Mouse (Mus musculus): Measurements from ENCODE around the gene Rassf5. TPM values are rescaled to one million over a fixed set of nuclear protein-coding genes. Genes with fewer than 3 reads are reported as not detected.
"Not testable (repeated sequence)": the region's sequence is repeated elsewhere in the genome, so short reads cannot be mapped to it uniquely, and the experiment has no call there.

Rassf5 gene
- polyA plus RNA-seq, 1 experiment from 2014 or later = 1.00 TPM

DNA sequence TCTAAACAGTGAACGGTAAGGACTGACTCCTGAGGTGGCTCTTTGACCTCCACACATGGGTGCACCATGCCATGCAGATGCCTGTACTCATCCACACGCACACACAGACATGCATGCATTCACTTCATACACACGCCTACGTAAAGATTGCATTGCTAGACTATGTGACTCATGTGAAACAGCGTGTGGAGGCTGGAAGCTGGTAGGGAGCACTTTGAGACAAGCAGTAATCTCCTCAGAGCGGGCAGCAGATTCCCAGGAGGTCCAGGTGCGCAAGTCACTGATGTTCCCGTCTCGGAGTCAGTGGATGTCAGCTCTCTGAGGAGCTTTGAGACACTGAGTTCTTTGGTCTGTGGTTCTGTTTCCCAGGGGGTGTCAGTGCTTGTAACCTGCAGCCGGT, 77.4 kb downstream of the Rassf5 start:
- no peak overlapping the region for H3K4me2 ChIP-seq
- H3K27ac ChIP-seq (ENCODE audit: low read depth, low read length) = no peak overlapping the region
- H3K4me1 ChIP-seq (ENCODE audit: control insufficient read depth, insufficient read depth, low read length) = no peaks in the 10 kb centered on the region
- no peak overlapping the region for H3K4me3 ChIP-seq (ENCODE audit: low read depth, low read length)
- no peaks in the 10 kb centered on the region for H3K27me3 ChIP-seq (ENCODE audit: control insufficient read depth, insufficient read depth, low read length)
- H3K9ac ChIP-seq (ENCODE audit: low read length) = no peak overlapping the region
- H3K9me3 ChIP-seq (ENCODE audit: control insufficient read depth, low read length) = no peaks in the 10 kb centered on the region
- ATAC-seq (ENCODE audit: low FRiP score) (no peak), DNase-seq (ENCODE audit: low spot score, missing footprints) (no peak)
- peaks cover 28% of the 10 kb centered on the region for H3K36me3 ChIP-seq (ENCODE audit: control insufficient read depth, insufficient read depth, low read length)
- 95% methylated on average over 10 of the region's 10 CpGs for WGBS

DNA sequence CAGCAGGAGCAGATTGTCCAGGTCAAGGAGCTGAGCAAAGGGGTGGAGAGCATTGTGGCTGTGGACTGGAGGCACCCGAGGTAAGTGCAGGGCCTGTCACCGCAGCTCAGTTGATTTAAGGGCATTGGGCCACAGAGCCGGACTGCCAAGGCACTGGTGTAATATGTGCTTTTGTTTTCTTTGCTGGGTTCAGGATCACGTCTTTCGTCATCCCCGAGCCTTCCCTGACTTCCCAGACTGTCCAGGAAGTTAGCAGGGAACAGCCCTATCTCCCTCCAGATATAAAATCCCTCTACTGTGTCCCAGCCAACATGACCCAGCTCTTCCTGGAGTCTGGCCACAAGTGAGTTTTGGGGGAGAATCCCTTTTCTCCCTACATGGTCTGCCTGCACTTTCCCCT, 80.6 kb downstream of the Rassf5 start:
- WGBS = 91% methylated on average over 6 of the region's 6 CpGs
- H3K9ac ChIP-seq (ENCODE audit: low read length) = no peak overlapping the region
- ATAC-seq (ENCODE audit: low FRiP score) (no peak), DNase-seq (ENCODE audit: low spot score, missing footprints) (no peak)
- no peaks in the 10 kb centered on the region for H3K4me1 ChIP-seq (ENCODE audit: control insufficient read depth, insufficient read depth, low read length)
- no peaks in the 10 kb centered on the region for H3K27me3 ChIP-seq (ENCODE audit: control insufficient read depth, insufficient read depth, low read length)
- no peak overlapping the region for H3K4me3 ChIP-seq (ENCODE audit: low read depth, low read length)
- peaks cover 29% of the 10 kb centered on the region for H3K36me3 ChIP-seq (ENCODE audit: control insufficient read depth, insufficient read depth, low read length)
- H3K4me2 ChIP-seq = no peak overlapping the region
- H3K27ac ChIP-seq (ENCODE audit: low read depth, low read length) = no peak overlapping the region
- H3K9me3 ChIP-seq (ENCODE audit: control insufficient read depth, low read length) = no peaks in the 10 kb centered on the region

DNA sequence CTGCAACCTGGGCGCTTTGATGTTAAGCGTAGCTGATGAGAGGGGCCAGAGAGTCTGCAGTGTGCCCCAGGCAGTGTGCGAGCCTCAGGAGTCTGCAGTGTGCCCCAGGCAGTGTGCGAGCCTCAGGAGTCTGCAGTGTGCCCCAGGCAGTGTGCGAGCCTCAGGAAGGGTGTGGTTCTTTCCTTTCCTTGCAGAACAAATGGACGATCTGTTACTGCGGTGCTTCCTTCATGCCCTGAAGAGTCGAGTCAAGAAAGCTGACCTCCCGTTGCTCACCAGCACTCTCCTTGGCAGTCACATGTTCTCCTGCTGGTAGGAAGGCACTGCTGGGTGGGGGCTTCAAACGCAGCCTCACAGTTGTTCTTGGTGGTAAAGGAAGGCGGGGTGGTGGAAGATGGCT, 84.0 kb downstream of the Rassf5 start:
- no peak for ATAC-seq (ENCODE audit: low FRiP score)

DNA sequence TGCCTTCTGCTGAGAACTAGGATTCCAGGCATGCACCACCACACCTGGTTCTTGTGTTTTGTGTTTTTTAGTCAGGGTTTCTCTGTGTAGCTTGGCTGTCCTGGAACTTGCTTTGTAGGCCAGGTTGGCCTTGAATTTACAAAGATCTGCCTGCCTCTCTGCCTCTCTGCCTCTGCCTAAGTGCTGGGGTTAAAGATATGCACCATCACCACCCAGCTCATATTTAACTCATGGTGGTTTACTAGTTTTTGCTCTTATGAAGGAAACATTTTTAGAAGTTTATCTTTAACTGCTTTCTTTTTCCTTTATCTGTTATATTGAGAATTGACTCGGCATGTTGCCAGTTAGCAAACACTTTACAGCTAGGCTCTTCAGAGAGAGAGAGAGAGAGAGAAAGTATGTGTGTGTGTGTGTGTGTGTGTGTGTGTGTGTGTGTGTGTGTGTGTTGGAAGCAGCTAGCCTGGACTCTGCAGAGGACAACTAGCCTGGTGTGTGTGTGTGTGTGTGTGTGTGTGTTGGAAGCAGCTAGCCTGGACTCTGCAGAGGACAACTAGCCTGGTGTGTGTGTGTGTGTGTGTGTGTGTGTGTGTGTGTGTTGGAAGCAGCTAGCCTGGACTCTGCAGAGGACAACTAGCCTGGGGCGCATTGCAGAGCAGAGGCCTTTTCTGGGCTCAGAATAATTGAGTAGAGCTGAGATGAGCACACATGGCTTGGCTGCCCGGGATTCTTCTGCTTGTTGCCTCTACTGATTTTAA, 85.3 kb downstream of the Rassf5 start:
- H3K4me2 ChIP-seq; ATAC-seq (ENCODE audit: low FRiP score); H3K9me3 ChIP-seq (ENCODE audit: control insufficient read depth, low read length); H3K4me1 ChIP-seq (ENCODE audit: control insufficient read depth, insufficient read depth, low read length); H3K4me3 ChIP-seq (ENCODE audit: low read depth, low read length); H3K27ac ChIP-seq (ENCODE audit: low read depth, low read length); H3K9ac ChIP-seq (ENCODE audit: low read length); H3K27me3 ChIP-seq (ENCODE audit: control insufficient read depth, insufficient read depth, low read length): not testable (repeated sequence)
- peaks cover 17% of the 10 kb centered on the region for H3K36me3 ChIP-seq (ENCODE audit: control insufficient read depth, insufficient read depth, low read length)
- WGBS = 86% methylated on average over 3 of the region's 3 CpGs
- DNase-seq (ENCODE audit: low spot score, missing footprints) = peak; percentile 35

More for the DNA sequence above, 84.0 kb downstream of the Rassf5 start:
- Histone ChIP-seq H3K36me3 (ENCODE audit: control insufficient read depth, insufficient read depth, low read length) (peaks cover 20% of the 10 kb centered on the region), H3K4me2 (no peak overlapping the region), H3K27me3 (ENCODE audit: control insufficient read depth, insufficient read depth, low read length) (no peaks in the 10 kb centered on the region), H3K4me3 (ENCODE audit: low read depth, low read length) (no peak overlapping the region), H3K27ac (ENCODE audit: low read depth, low read length) (no peak overlapping the region), H3K9me3 (ENCODE audit: control insufficient read depth, low read length) (no peaks in the 10 kb centered on the region), H3K4me1 (ENCODE audit: control insufficient read depth, insufficient read depth, low read length) (no peaks in the 10 kb centered on the region), H3K9ac (ENCODE audit: low read length) (no peak overlapping the region)
- peak; percentile 65 for DNase-seq (ENCODE audit: low spot score, missing footprints)
- 94% methylated on average over 11 of the region's 11 CpGs for WGBS

DNA sequence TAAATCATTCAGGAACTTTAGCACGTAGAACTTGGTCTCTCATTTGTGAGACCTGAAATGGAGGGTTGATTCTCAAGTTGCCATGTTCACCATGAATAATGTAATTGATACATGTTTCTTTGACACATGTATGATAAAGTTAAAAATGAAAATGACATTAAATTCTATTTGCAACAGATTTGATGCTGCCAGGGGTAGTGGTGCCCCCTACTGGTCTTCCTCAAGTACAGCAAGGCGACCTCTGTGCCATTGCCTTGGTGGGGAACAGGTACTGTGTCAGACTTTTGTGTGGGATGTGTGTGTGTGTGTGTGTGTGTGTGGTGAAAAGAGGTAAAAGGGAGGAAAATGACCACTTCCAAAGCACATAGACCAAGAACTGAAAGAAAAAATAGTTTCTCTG, 89.6 kb downstream of the Rassf5 start:
- Histone ChIP-seq H3K27ac (ENCODE audit: low read depth, low read length) (no peak overlapping the region), H3K4me2 (no peak overlapping the region), H3K27me3 (ENCODE audit: control insufficient read depth, insufficient read depth, low read length) (no peaks in the 10 kb centered on the region), H3K4me1 (ENCODE audit: control insufficient read depth, insufficient read depth, low read length) (peaks cover 7% of the 10 kb centered on the region), H3K9ac (ENCODE audit: low read length) (no peak overlapping the region), H3K36me3 (ENCODE audit: control insufficient read depth, insufficient read depth, low read length) (0 out of 2 replicates have a peak, but pooled peaks cover 3% of the 10 kb centered on the region), H3K4me3 (ENCODE audit: low read depth, low read length) (no peak overlapping the region), H3K9me3 (ENCODE audit: control insufficient read depth, low read length) (no peaks in the 10 kb centered on the region)
- DNase-seq (ENCODE audit: low spot score, missing footprints) = peak; percentile 82
- no peak for ATAC-seq (ENCODE audit: low FRiP score)
- 53% methylated on average over 2 of the region's 2 CpGs for WGBS

DNA sequence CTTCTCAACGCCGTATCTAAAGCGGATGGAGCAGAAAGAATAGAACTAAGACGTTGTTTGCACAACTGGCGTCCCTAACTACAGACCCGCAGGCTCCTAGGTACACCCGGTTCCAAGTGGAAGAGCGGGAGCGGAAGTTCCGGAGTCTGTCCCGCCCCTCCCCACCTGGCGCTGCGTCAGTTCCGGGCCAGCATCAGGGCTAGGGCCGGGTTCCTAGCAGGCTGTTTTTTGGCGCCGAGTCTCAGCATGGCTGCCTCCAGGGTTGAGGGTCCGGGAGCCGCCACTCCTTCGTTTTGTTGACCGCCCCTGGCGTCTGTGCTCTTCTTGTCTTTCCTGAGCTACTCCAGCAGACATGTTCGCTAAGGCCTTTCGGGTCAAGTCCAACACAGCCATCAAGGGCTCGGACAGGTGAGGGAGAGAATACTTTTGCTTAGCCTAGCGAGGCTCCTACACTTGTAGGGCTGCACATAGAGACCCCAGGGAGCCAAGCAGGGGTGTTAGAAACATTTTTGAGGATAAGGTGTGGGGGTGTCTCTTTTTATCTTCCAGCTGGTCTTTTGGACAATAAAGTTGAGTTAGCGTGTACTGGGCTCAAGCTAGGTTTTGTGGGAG, 91.9 kb downstream of the Rassf5 start, which contains the start of gene Eif2d:
TSS of gene Eif2d (plus strand) at position 164 of the 612 bp plus-strand sequence.
- peak; percentile 98 for ATAC-seq (ENCODE audit: low FRiP score)
- Histone ChIP-seq H3K4me2 (peak within 1 kb of the TSS; percentile 59), H3K9me3 (ENCODE audit: control insufficient read depth, low read length) (no peaks in the 10 kb centered on the region), H3K4me1 (ENCODE audit: control insufficient read depth, insufficient read depth, low read length) (peaks cover 7% of the 10 kb centered on the region), H3K36me3 (ENCODE audit: control insufficient read depth, insufficient read depth, low read length) (0 out of 2 replicates have a peak, but pooled peaks cover under 1% of the 10 kb centered on the region), H3K9ac (ENCODE audit: low read length) (peak within 1 kb of the TSS; percentile 73), H3K27me3 (ENCODE audit: control insufficient read depth, insufficient read depth, low read length) (no peaks in the 10 kb centered on the region), H3K4me3 (ENCODE audit: low read depth, low read length) (peak within 1 kb of the TSS; percentile 56), H3K27ac (ENCODE audit: low read depth, low read length) (no peak within 1 kb of the TSS)
- WGBS = under 1% methylated on average over 27 of the region's 27 CpGs
- peak; percentile 98 for DNase-seq (ENCODE audit: low spot score, missing footprints)

DNA sequence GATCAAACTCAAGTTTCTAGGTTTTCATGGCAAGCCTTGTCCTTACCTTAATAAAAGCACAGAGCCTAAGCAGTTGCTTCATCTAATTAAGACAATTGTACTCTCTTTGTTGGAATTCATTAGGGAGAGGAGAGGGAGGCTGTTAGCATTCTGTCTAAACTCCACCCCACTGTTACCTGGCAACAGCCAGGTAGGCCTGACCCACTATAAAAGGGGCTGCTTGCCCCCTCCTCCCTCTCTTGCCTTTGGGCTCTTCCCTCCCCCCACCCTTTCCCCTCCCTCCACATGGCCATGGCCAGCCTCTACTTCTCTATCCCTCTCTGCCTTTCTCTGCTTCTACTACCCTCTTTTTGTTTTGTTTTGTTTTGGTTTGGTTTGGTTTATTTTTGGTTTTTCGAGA, 95.6 kb downstream of the Rassf5 start:
- 87% methylated on average over 1 of the region's 1 CpGs for WGBS
- H3K9ac ChIP-seq (ENCODE audit: low read length) = no peak overlapping the region
- no peak for ATAC-seq (ENCODE audit: low FRiP score)

DNA sequence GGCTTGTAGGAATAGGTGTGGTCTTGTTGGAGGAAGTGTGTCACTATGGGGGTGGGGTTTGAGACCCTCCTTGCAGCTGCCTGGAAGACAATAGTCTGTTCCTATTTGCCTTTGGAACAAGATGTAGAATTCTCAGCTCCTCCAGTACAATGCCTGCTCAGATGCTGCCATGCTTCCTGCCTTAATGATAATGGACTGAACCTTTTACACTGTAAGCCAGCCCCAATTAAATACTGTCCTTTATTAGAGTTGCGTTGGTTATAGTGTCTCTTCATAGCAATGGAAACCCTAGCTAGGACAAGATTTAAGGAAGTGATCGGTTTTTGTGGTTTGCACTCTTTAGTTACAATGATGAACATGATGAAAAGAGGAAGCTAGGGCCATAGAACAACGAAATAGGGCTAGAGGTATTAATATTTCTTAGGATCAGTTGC, 98.9 kb downstream of the Rassf5 start:
- Histone ChIP-seq H3K36me3 (ENCODE audit: control insufficient read depth, insufficient read depth, low read length) (no peaks in the 10 kb centered on the region), H3K9me3 (ENCODE audit: control insufficient read depth, low read length) (no peaks in the 10 kb centered on the region), H3K4me2 (no peak overlapping the region), H3K9ac (ENCODE audit: low read length) (no peak overlapping the region), H3K27ac (ENCODE audit: low read depth, low read length) (no peak overlapping the region), H3K27me3 (ENCODE audit: control insufficient read depth, insufficient read depth, low read length) (no peaks in the 10 kb centered on the region), H3K4me1 (ENCODE audit: control insufficient read depth, insufficient read depth, low read length) (no peaks in the 10 kb centered on the region), H3K4me3 (ENCODE audit: low read depth, low read length) (no peak overlapping the region)
- 84% methylated on average over 3 of the region's 3 CpGs for WGBS
- ATAC-seq (ENCODE audit: low FRiP score) = no peak
- DNase-seq (ENCODE audit: low spot score, missing footprints) = no peak

More for the DNA sequence above, 95.6 kb downstream of the Rassf5 start:
- peaks cover 7% of the 10 kb centered on the region for H3K4me1 ChIP-seq (ENCODE audit: control insufficient read depth, insufficient read depth, low read length)
- H3K27me3 ChIP-seq (ENCODE audit: control insufficient read depth, insufficient read depth, low read length) = no peaks in the 10 kb centered on the region
- no peaks in the 10 kb centered on the region for H3K9me3 ChIP-seq (ENCODE audit: control insufficient read depth, low read length)
- no peaks in the 10 kb centered on the region for H3K36me3 ChIP-seq (ENCODE audit: control insufficient read depth, insufficient read depth, low read length)
- H3K27ac ChIP-seq (ENCODE audit: low read depth, low read length) = no peak overlapping the region
- no peak overlapping the region for H3K4me3 ChIP-seq (ENCODE audit: low read depth, low read length)
- no peak overlapping the region for H3K4me2 ChIP-seq
- no peak for DNase-seq (ENCODE audit: low spot score, missing footprints)

DNA sequence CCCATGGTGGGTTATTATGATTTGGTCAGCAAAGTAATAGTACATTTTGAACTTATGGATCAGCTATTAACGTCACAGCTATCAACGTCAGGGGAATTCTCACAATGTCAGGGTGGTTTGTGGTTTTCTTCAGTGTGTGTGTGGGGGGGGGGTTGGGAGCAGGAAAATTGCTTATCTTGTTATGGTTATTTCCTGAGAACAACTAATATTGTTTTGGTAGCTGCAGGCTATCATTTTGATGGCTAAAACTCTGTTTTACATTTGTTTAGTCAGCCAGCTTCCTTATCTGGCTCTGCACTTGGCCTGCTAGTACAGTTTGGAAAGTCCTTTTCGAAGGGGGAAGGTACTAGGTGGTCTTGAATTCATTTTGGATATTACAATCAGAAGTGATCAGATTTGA, 99.8 kb downstream of the Rassf5 start:
- H3K4me3 ChIP-seq (ENCODE audit: low read depth, low read length); H3K27ac ChIP-seq (ENCODE audit: low read depth, low read length); H3K36me3 ChIP-seq (ENCODE audit: control insufficient read depth, insufficient read depth, low read length); H3K27me3 ChIP-seq (ENCODE audit: control insufficient read depth, insufficient read depth, low read length); DNase-seq (ENCODE audit: low spot score, missing footprints); H3K9me3 ChIP-seq (ENCODE audit: control insufficient read depth, low read length); H3K4me1 ChIP-seq (ENCODE audit: control insufficient read depth, insufficient read depth, low read length); H3K4me2 ChIP-seq; ATAC-seq (ENCODE audit: low FRiP score); H3K9ac ChIP-seq (ENCODE audit: low read length): not testable (repeated sequence)
- WGBS = 88% methylated on average over 3 of the region's 3 CpGs

All from midbrain, embryonic 11.5 days (tissue).